Mouse (Mus musculus) liver, adult 2 months (tissue): ENCODE results near the gene Helt. TPM values are rescaled to one million over a fixed set of nuclear protein-coding genes. Genes with fewer than 3 reads are reported as not detected.

Source experiments
- DNase-seq: peaks from one replicate; pipeline ENCODE4 v3.0.0-alpha.2; 2011; ENCODE audit warnings: low read depth, low spot score; ENCODE audit errors: extremely low read depth
- H3K27ac ChIP-seq: fragments of 200-500 bp; replicated peaks from 2 replicates; pipeline ENCODE4 v1.5.1; 2012; ENCODE audit warnings: low read depth, mild to moderate bottlenecking, control low read depth, inconsistent platforms, low read length; ENCODE audit not compliant: insufficient read depth
- H3K27me3 ChIP-seq: fragments of 200-500 bp; 2 replicates; pipeline ENCODE4 v1.6.1; 2012; ENCODE audit warnings: mild to moderate bottlenecking, moderate library complexity, low read length, inconsistent platforms; ENCODE audit not compliant: control insufficient read depth, insufficient read depth
- H3K36me3 ChIP-seq: fragments of 200-500 bp; 2 replicates; pipeline ENCODE4 v1.6.1; 2012; ENCODE audit warnings: low read length, inconsistent platforms; ENCODE audit not compliant: control insufficient read depth, insufficient read depth
- H3K4me1 ChIP-seq: fragments of 200-500 bp; 2 replicates; pipeline ENCODE4 v1.6.1; 2011; ENCODE audit warnings: low read length; ENCODE audit not compliant: control insufficient read depth, insufficient read depth
- H3K4me3 ChIP-seq: fragments of 200-500 bp; 2 replicates; pipeline ENCODE4 v1.5.1; 2011; ENCODE audit warnings: low read depth, mild to moderate bottlenecking, control low read depth, low read length, moderate library complexity; ENCODE audit not compliant: insufficient read depth
- H3K79me2 ChIP-seq: fragments of 200-500 bp; 2 replicates; pipeline ENCODE4 v1.6.1; 2012; ENCODE audit warnings: inconsistent platforms, mild to moderate bottlenecking, low read length, moderate library complexity; ENCODE audit not compliant: control insufficient read depth, insufficient read depth
- H3K9ac ChIP-seq: fragments of 200-500 bp; 2 replicates; pipeline ENCODE4 v1.6.1; 2012; ENCODE audit warnings: low read depth, mild to moderate bottlenecking, control low read depth, inconsistent platforms, low read length
- CTCF ChIP-seq: fragments of 200-500 bp; IDR thresholded peaks from 2 replicates; pipeline ENCODE4 v1.5.1; 2011; ENCODE audit warnings: low read depth, low read length, control low read depth
- POLR2A ChIP-seq: fragments of 200-500 bp; IDR thresholded peaks from 2 replicates; pipeline ENCODE4 v1.6.1; 2011; ENCODE audit warnings: low read length, control low read depth; ENCODE audit not compliant: insufficient read depth; ENCODE audit errors: extremely low read depth
- WGBS: fragments of 180-500 bp; shearing (Covaris S2); methylation state at CpG from one replicate; pipeline ENCODE4 v1.1.7; 2018; 5-methylcytosine and 5-hydroxymethylcytosine counted together
- polyA plus RNA-seq: library from polyadenylated mRNA; depleted of rRNA; stranded (reverse); fragments of >200 nt; gene quantifications from 2 replicates; pipeline ENCODE4 v1.2.3, GENCODE M21; 2012; rRNA removed
- total RNA-seq: library from RNA; depleted of rRNA; stranded (reverse); fragments of >200 nt; gene quantifications from 2 replicates; pipeline ENCODE4 v1.2.3, GENCODE M21; 2014; rRNA removed

Gene Helt
- not detected in 2 replicates for total RNA-seq
- not detected in 2 replicates for polyA plus RNA-seq

DNA sequence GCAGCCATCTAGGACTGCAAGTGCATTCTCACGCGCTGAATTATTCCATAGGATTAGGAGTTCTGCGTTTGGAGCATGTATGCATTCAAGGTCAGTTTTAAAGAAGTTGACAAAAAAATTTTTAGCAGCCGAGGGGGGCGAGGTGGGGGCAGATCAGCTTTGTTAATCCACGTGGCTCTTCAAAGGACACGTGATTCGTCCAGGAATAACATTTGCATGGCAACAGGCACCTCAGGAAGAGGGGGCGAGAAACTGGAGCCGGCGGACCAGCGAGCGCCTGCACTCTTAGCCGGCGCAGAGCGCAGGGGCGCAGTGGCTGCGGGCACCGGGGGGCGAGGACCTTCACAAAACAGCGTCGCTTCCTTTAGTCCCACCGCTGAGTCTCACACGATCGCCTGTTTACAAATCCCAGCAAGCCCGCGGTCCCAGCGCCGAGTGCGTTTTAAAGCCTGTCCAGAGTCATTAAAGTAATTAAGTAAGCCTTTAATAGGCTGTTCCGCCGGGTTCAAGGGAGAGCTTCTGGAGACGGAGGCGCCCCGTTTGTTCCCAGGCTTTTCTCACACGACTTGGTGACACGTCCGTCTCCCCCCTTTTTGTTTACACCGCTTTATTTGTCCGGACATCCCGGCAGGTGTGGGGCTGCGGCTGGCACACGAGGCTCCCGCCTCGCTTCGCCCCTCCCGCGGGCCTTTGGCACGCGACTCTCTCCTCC lies at the start of gene Helt:
Helt (minus strand) TSS at position 491 of the 712 bp plus-strand sequence.
- Histone ChIP-seq H3K4me1 (no peaks in the 10 kb centered on the region), H3K9ac (no peak within 1 kb of the TSS), H3K4me3 (no peak within 1 kb of the TSS), H3K27me3 (peaks cover 5% of the 10 kb centered on the region; the same call in 1 of the 2 replicates), H3K27ac (no peak within 1 kb of the TSS), H3K36me3 (no peaks in the 10 kb centered on the region), H3K79me2 (no peaks in the 10 kb centered on the region)
- TF ChIP-seq CTCF: no peak
- WGBS: 1% methylated on average over 50 of the region's 50 CpGs
- no peak for DNase-seq

DNA sequence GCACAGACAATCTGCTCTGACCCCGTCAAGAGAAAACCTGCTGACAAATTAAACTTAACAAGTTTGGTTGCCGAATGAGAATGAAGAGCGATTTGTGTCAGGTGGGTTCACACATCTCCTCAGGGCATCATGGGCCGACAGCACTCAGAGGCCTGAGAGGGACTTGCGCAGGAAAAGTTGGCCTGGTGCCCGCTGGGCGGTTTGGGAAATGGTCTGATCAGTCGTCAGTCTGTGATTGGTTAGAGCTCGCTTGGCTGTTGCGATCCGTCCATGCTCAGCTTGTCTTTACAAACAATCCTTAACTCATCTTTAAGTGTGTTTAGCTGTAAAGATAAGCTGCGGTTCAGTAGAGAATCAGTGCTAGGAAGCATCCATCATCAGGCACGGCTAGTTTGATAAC lies 47.8 kb upstream of the Helt start:
- Histone ChIP-seq H3K9ac (no peak overlapping the region), H3K79me2 (no peaks in the 10 kb centered on the region), H3K27ac (no peak overlapping the region), H3K4me1 (no peaks in the 10 kb centered on the region), H3K4me3 (no peak overlapping the region), H3K36me3 (no peaks in the 10 kb centered on the region), H3K27me3 (no peaks in the 10 kb centered on the region)
- WGBS: 76% methylated on average over 13 of the region's 13 CpGs
- peak; percentile 52 for DNase-seq
- TF ChIP-seq POLR2A: no peak
- TF ChIP-seq CTCF: no peak

DNA sequence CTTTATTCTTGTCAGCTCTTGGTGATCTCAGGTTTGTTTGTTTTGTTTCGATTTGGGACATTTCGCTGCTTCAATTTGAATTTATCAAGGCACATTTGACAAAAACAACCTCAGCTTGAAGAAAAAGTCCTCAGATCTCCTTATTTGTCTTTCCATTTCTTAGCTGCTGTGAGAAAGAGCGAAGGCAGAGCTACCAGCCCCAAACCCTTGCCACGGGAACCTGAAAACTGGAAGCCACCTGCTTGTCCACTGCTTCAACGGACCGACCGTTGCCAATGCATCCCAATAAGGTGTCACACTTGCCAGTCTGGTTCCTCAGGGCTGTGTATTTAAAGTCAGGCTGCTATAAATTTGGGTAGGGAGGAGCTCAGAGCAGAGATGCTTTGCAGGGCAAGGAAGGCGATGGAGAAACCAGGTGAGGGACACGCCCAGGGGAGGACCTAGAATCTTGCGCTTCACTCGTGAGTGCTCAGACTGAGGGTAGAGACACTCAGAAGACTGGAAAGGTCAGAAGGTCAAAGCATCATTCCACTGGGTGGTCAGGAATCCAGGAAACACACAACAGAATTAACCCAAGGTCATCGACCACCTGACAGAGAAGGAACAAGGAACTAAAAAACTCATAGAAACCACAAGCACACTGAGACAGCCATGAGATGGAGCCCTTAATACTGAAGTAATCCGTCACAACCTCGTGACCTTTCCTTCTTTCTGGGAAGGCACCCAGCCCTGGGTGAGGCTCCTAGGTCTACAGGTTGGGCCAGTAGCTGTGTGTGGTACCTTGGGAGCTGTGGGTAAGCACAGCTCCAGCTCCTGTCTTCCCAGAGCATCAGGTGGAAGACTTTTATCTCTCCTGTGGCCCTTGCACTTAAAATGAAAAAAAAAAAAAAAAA lies 46.2 kb upstream of the Helt start:
- no peaks in the 10 kb centered on the region for H3K36me3 ChIP-seq
- no peak overlapping the region for H3K27ac ChIP-seq
- 86% methylated on average over 14 of the region's 14 CpGs for WGBS
- no peak for DNase-seq
- no peaks in the 10 kb centered on the region for H3K4me1 ChIP-seq
- H3K4me3 ChIP-seq: no peak overlapping the region
- no peak overlapping the region for H3K9ac ChIP-seq
- no peaks in the 10 kb centered on the region for H3K27me3 ChIP-seq
- TF ChIP-seq CTCF: no peak
- TF ChIP-seq POLR2A: no peak
- no peaks in the 10 kb centered on the region for H3K79me2 ChIP-seq

DNA sequence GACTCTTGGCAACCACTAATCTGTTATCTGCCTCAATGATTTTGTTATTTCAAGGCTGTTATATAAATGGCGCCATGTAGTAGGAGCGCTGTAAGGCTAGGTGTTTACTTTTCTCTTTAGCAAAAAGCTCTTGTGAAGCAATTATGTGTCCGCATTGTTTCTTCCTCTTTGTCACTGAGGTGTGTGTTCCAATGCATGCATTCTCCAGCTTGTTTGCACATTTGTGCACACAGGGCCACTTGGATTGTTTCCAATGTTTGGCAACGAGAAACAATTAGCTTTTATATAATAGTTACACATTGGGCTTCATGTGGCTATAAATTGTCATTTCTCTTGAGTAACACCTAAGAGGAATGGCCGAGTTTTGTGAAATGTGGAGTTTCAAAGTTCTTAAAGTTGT lies 44.8 kb upstream of the Helt start:
- DNase-seq: peak; percentile 50
- no peak overlapping the region for H3K27ac ChIP-seq
- H3K27me3 ChIP-seq: no peaks in the 10 kb centered on the region
- H3K4me1 ChIP-seq: no peaks in the 10 kb centered on the region
- 42% methylated on average over 5 of the region's 5 CpGs for WGBS
- no peaks in the 10 kb centered on the region for H3K79me2 ChIP-seq
- H3K4me3 ChIP-seq: no peak overlapping the region
- no peak overlapping the region for H3K9ac ChIP-seq
- no peaks in the 10 kb centered on the region for H3K36me3 ChIP-seq
- TF ChIP-seq CTCF (no peak), POLR2A (no peak)

DNA sequence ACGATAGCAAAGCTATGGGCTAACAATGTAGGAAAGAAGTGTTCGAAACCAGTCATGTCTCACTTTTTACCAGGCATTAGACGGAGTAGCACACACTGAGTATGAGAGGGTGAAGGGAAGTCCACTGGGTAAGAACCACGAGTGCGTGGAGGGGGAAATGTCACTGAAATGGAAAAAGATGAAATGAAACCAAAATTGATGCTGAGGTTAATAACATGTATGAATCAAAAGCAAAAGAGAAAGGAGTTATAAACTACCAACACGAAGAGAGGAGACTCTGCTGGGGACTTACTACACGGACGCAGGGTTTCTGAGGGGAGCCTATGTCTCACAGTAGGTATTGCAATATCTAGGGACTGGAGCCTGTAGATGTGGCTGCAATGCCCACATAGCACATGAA lies 41.9 kb upstream of the Helt start:
- 85% methylated on average over 8 of the region's 8 CpGs for WGBS
- no peaks in the 10 kb centered on the region for H3K36me3 ChIP-seq
- peaks cover 2% of the 10 kb centered on the region; the same call in 1 of the 2 replicates for H3K4me1 ChIP-seq
- no peak overlapping the region for H3K9ac ChIP-seq
- no peak for TF ChIP-seq CTCF
- no peak for TF ChIP-seq POLR2A
- H3K27me3 ChIP-seq: no peaks in the 10 kb centered on the region
- H3K79me2 ChIP-seq: no peaks in the 10 kb centered on the region
- H3K27ac ChIP-seq: no peak overlapping the region
- DNase-seq: no peak
- no peak overlapping the region for H3K4me3 ChIP-seq
